Mouse (Mus musculus) adrenal gland, postnatal 4 days (tissue): Measurements from ENCODE around the gene Tbce. TPM values are rescaled to one million over a fixed set of nuclear protein-coding genes. Genes with fewer than 3 reads are reported as not detected.
"Not testable (repeated sequence)": the region's sequence is repeated elsewhere in the genome, so short reads cannot be mapped to it uniquely, and the experiment has no call there.

Source experiments
- DNase-seq, 2 experiments: peaks; one replicate each; pipeline ENCODE4 v3.0.0; 2021 to 2022; ENCODE audit warnings: low spot score in 2 of 2, mixed read lengths in 2 of 2
- total RNA-seq, 2 experiments: library from RNA; stranded (reverse); gene quantifications; 2 replicates each; pipeline ENCODE4 v1.2.3; 2021

Gene Tbce
- total RNA-seq, 2 experiments from 2014 or later = 62.0 to 63.5 TPM

GRCm38 (mm10) chr13:14035352-14035751 lies 4.1 kb downstream of the Tbce start:
- not testable (repeated sequence) for DNase-seq

GRCm38 (mm10) chr13:14034073-14034348 lies 5.4 kb downstream of the Tbce start:
- DNase-seq = no peak

GRCm38 (mm10) chr13:14033309-14034072 lies 5.9 kb downstream of the Tbce start:
- DNase-seq = no peak

GRCm38 (mm10) chr13:14026154-14026820 lies 13.2 kb downstream of the Tbce start:
- DNase-seq = no peak

GRCm38 (mm10) chr13:14025554-14025953 lies 13.9 kb downstream of the Tbce start:
- no peak for DNase-seq

- DNase-seq = not testable (repeated sequence)
Measured at GRCm38 (mm10) chr13:14021417-14021816, 18.0 kb downstream of the Tbce start.

GRCm38 (mm10) chr13:14018852-14019251 lies 20.6 kb downstream of the Tbce start:
- DNase-seq = no peak

GRCm38 (mm10) chr13:14018283-14018682 lies 21.2 kb downstream of the Tbce start:
- DNase-seq = no peak

- DNase-seq = no peak
Measured at GRCm38 (mm10) chr13:14015609-14016008, 23.8 kb downstream of the Tbce start.

GRCm38 (mm10) chr13:14014540-14014939 lies 24.9 kb downstream of the Tbce start:
- DNase-seq = no peak

GRCm38 (mm10) chr13:14014001-14014400 lies 25.4 kb downstream of the Tbce start:
- no peak for DNase-seq

- no peak for DNase-seq
Measured at GRCm38 (mm10) chr13:14011454-14011995, 27.9 kb downstream of the Tbce start.

GRCm38 (mm10) chr13:14006056-14006455 lies 33.4 kb downstream of the Tbce start:
- no peak for DNase-seq

GRCm38 (mm10) chr13:14004999-14005398 lies 34.4 kb downstream of the Tbce start:
- no peak for DNase-seq

GRCm38 (mm10) chr13:14004086-14004485 lies 35.4 kb downstream of the Tbce start:
- no peak for DNase-seq

- DNase-seq = no peak
Measured at GRCm38 (mm10) chr13:14002706-14003105, 36.7 kb downstream of the Tbce start.

GRCm38 (mm10) chr13:13997476-13997875 lies 42.0 kb downstream of the Tbce start:
- no peak for DNase-seq

- DNase-seq = no peak
Measured at GRCm38 (mm10) chr13:13995046-13995445, 44.4 kb downstream of the Tbce start.

- no peak for DNase-seq
Measured at GRCm38 (mm10) chr13:13993041-13993440, 46.4 kb downstream of the Tbce start.

- DNase-seq = no peak
Measured at GRCm38 (mm10) chr13:13990391-13990790, 49.0 kb downstream of the Tbce start.

GRCm38 (mm10) chr13:13989135-13989534 lies 50.3 kb downstream of the Tbce start:
- no peak for DNase-seq

GRCm38 (mm10) chr13:13983523-13983922 lies 55.9 kb downstream of the Tbce start:
- no peak for DNase-seq

GRCm38 (mm10) chr13:13981842-13982241 lies 57.6 kb downstream of the Tbce start:
- not testable (repeated sequence) for DNase-seq
